Mouse (Mus musculus) MEL (cell line): ENCODE data around the gene March6.

Experiments used
- CHD2 ChIP-seq: IDR thresholded peaks from 2 replicates; pipeline ENCODE4 v1.6.1; 2011; ENCODE audit warnings: low read length, improper control_type of control experiment
- CTCF ChIP-seq, 3 experiments: IDR thresholded peaks in 2 of 3; conservative IDR thresholded peaks in 1 of 3; 2 replicates each; pipeline ENCODE4 v1.5.1; 2011 to 2012; ENCODE audit warnings: low read length in 3 of 3, low read depth in 2 of 3, mild to moderate bottlenecking in 2 of 3, improper control_type of control experiment in 1 of 3, inconsistent platforms in 1 of 3, mixed read lengths in 1 of 3, moderate library complexity in 1 of 3; ENCODE audit not compliant: control insufficient read depth in 1 of 3, insufficient read depth in 1 of 3, poor library complexity in 1 of 3, severe bottlenecking in 1 of 3
- MAX ChIP-seq: IDR thresholded peaks from 2 replicates; pipeline ENCODE4 v1.6.1; 2011; ENCODE audit warnings: low read length, improper control_type of control experiment
- NELFE ChIP-seq: IDR thresholded peaks from 2 replicates; pipeline ENCODE4 v1.6.1; 2011; ENCODE audit warnings: low read depth, low read length, improper control_type of control experiment
- NRF1 ChIP-seq: IDR thresholded peaks from 2 replicates; pipeline ENCODE4 v1.6.1; 2014; ENCODE audit warnings: low read depth, mild to moderate bottlenecking, inconsistent platforms, low read length, improper control_type of control experiment, moderate library complexity; ENCODE audit not compliant: poor library complexity, insufficient read depth, severe bottlenecking
- RCOR1 ChIP-seq: IDR thresholded peaks from 2 replicates; pipeline ENCODE4 v1.6.1; 2012; ENCODE audit warnings: low read depth, mild to moderate bottlenecking, inconsistent platforms, low read length, improper control_type of control experiment
- UBTF ChIP-seq: IDR thresholded peaks from 2 replicates; pipeline ENCODE4 v1.6.1; 2012; ENCODE audit warnings: low read depth, mild to moderate bottlenecking, inconsistent platforms, low read length, improper control_type of control experiment, moderate library complexity, borderline replicate concordance; ENCODE audit not compliant: insufficient read depth

- TF ChIP-seq UBTF (no peak), CTCF (IDR thresholded peaks at IDR 0.05 in 2 of 3, conservative IDR thresholded peaks at IDR 0.05 in 1 of 3; ENCODE audit: control insufficient read depth in 1 of 3, insufficient read depth in 1 of 3, low read depth in 2 of 3, low read length in 3 of 3, poor library complexity in 1 of 3, severe bottlenecking in 1 of 3) (no peak), NRF1 (no peak), RCOR1 (no peak), MAX (no peak; the same call in 1 of the 2 replicates), CHD2 (no peak), NELFE (no peak)
Observed at GRCm38 (mm10) chr15:31529103-31529502, 1.8 kb downstream of the March6 start.
